Mouse (Mus musculus) ovary, postnatal 10 days (tissue): ENCODE results near the gene Kcnmb2.

Source experiments
- DNase-seq: peaks from one replicate; pipeline ENCODE4 v3.0.0; 2022; ENCODE audit warnings: low spot score

Kcnmb2 gene

GRCm38 (mm10) chr3:32012205-32012931, 110.1 kb downstream of the Kcnmb2 start:
- DNase-seq: no peak

- no peak for DNase-seq
Measured at GRCm38 (mm10) chr3:32020981-32021380, 118.7 kb downstream of the Kcnmb2 start.

- DNase-seq: no peak
Measured at GRCm38 (mm10) chr3:32029375-32030050, 127.2 kb downstream of the Kcnmb2 start.

- no peak for DNase-seq
Measured at GRCm38 (mm10) chr3:32032381-32032780, 130.1 kb downstream of the Kcnmb2 start.

- DNase-seq: no peak
Measured at GRCm38 (mm10) chr3:32043814-32044213, 141.5 kb downstream of the Kcnmb2 start.

GRCm38 (mm10) chr3:32048777-32049176, 146.5 kb downstream of the Kcnmb2 start:
- DNase-seq: no peak

- DNase-seq: no peak
Measured at GRCm38 (mm10) chr3:32052596-32052995, 150.3 kb downstream of the Kcnmb2 start.

- no peak for DNase-seq
Measured at GRCm38 (mm10) chr3:32053610-32054241, 151.4 kb downstream of the Kcnmb2 start.

GRCm38 (mm10) chr3:32059888-32060656, 157.8 kb downstream of the Kcnmb2 start:
- DNase-seq: no peak

- DNase-seq: no peak
Measured at GRCm38 (mm10) chr3:32062685-32063084, 160.4 kb downstream of the Kcnmb2 start.

GRCm38 (mm10) chr3:32063312-32063711, 161.0 kb downstream of the Kcnmb2 start:
- DNase-seq: no peak

GRCm38 (mm10) chr3:32067004-32067935, 165.0 kb downstream of the Kcnmb2 start:
- no peak for DNase-seq

- no peak for DNase-seq
Measured at GRCm38 (mm10) chr3:32073881-32074280, 171.6 kb downstream of the Kcnmb2 start.

GRCm38 (mm10) chr3:32088762-32089161, 186.5 kb downstream of the Kcnmb2 start:
- DNase-seq: no peak

GRCm38 (mm10) chr3:32101391-32101790, 199.1 kb downstream of the Kcnmb2 start:
- no peak for DNase-seq

GRCm38 (mm10) chr3:32119851-32120250, 217.5 kb downstream of the Kcnmb2 start:
- no peak for DNase-seq

GRCm38 (mm10) chr3:32121731-32122130, 219.4 kb downstream of the Kcnmb2 start:
- no peak for DNase-seq

- DNase-seq: no peak
Measured at GRCm38 (mm10) chr3:32125431-32125830, 223.1 kb downstream of the Kcnmb2 start.

- DNase-seq: no peak
Measured at GRCm38 (mm10) chr3:32128391-32128790, 226.1 kb downstream of the Kcnmb2 start.

- DNase-seq: no peak
Measured at GRCm38 (mm10) chr3:32130696-32131095, 228.4 kb downstream of the Kcnmb2 start.

- no peak for DNase-seq
Measured at GRCm38 (mm10) chr3:32132395-32133004, 230.2 kb downstream of the Kcnmb2 start.
